Mouse (Mus musculus): ENCODE data around the gene Tmem151b.

Tmem151b gene

DNA sequence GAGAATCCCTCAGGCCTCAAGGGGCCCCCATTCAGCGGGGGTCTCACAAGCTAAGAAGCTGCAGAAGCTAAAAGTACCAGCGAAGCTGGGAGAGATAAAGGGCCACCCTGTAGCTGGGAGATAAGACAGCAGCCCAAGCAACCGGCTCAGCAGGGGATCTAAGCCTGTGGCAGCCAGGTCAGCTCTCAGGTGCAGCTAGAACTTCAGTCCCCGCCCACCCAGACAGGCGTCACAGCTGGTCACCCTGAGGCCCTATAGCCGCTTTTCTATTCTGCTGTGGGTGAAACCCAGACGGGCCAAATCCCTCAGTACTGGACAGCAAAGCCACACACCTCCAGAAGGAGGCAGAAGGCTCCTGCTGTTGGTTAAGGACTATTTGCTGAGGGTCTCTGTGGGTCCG is 44.0 kb upstream of the Tmem151b start:
- TF ChIP-seq NANOG (IDR thresholded peaks at IDR 0.05; ENCODE audit: borderline replicate concordance, low read length) = no peak
- peak; percentile 34 for TF ChIP-seq CTCF (conservative IDR thresholded peaks at IDR 0.05; ENCODE audit: low read length)
- no peaks in the 10 kb centered on the region for H3K9me3 ChIP-seq (ENCODE audit: low read length)
- H3K4me3 ChIP-seq (replicated peaks; ENCODE audit: low read length) = peak overlapping the region; percentile 98
- no peaks in the 10 kb centered on the region for H3K27me3 ChIP-seq (ENCODE audit: insufficient read depth, low read length)
- peaks cover 59% of the 10 kb centered on the region for H3K36me3 ChIP-seq (ENCODE audit: insufficient read depth, low read length)
- peaks cover 89% of the 10 kb centered on the region for H3K4me1 ChIP-seq (replicated peaks; ENCODE audit: low read depth, low read length)

- Histone ChIP-seq H3K4me1 (replicated peaks; ENCODE audit: low read depth, low read length) (peaks cover 89% of the 10 kb centered on the region), H3K9me3 (ENCODE audit: low read length) (no peaks in the 10 kb centered on the region), H3K27me3 (ENCODE audit: insufficient read depth, low read length) (no peaks in the 10 kb centered on the region), H3K36me3 (ENCODE audit: insufficient read depth, low read length) (peaks cover 59% of the 10 kb centered on the region), H3K4me3 (replicated peaks; ENCODE audit: low read length) (peak overlapping the region; percentile 98)
- TF ChIP-seq CTCF (conservative IDR thresholded peaks at IDR 0.05; ENCODE audit: low read length) = no peak
- TF ChIP-seq POU5F1 (IDR thresholded peaks at IDR 0.05; ENCODE audit: borderline replicate concordance, low read length) = no peak
- no peak for TF ChIP-seq NANOG (IDR thresholded peaks at IDR 0.05; ENCODE audit: borderline replicate concordance, low read length)
These were observed 43.3 kb upstream of the Tmem151b start for GRCm38 (mm10) chr17:45592606-45593431.

DNA sequence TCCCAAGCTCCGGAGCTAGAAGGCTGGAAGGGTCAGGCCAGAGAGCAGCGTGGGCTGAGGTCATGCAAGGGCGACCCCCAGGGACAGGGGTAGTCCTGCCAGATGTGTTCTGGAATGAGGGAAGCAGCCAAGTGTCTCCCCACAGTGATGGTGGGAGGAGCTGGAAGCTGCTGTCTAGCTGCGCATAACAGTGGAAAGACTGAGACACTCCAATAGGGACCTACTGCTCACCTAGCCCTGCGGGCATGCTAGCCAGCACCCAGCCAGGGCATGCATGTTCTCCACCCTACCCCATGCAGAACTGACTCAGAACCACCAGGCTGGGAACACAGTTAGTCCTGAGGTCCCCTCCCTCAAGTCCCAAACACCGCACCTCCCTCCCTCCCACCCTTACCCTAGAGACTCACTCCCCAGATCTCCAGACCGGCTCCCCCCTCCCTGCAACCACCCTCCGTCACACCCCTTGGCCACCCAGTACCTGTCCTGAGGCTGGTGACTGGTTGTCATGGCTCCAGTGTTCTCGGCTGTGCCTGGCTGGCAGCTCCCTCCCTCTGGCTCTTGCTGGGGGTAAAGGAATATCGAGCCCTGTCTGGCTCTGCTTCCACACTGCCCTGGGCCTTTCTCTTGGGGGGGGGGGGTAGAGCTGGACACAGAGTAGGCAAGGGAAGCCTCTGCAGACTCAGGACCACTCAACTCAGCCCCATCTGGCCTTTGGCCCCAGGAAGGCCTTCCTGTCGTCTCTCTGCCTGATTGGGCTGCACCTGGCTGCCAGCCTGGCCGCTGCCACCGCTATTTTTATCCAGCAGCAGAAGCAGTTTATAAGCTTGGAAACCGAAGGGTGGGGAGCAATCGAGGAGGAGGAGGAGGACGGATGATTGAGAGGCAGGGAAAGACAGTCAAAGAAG is 42.5 kb upstream of the Tmem151b start:
- TF ChIP-seq CTCF (conservative IDR thresholded peaks at IDR 0.05; ENCODE audit: low read length) = no peak
- TF ChIP-seq NANOG (IDR thresholded peaks at IDR 0.05; ENCODE audit: borderline replicate concordance, low read length) = no peak
- no peak for TF ChIP-seq POU5F1 (IDR thresholded peaks at IDR 0.05; ENCODE audit: borderline replicate concordance, low read length)
- Histone ChIP-seq H3K27me3 (ENCODE audit: insufficient read depth, low read length) (no peaks in the 10 kb centered on the region), H3K4me1 (replicated peaks; ENCODE audit: low read depth, low read length) (peaks cover 90% of the 10 kb centered on the region), H3K9me3 (ENCODE audit: low read length) (no peaks in the 10 kb centered on the region), H3K4me3 (replicated peaks; ENCODE audit: low read length) (peak overlapping the region; percentile 98), H3K36me3 (ENCODE audit: insufficient read depth, low read length) (peaks cover 68% of the 10 kb centered on the region)

- Histone ChIP-seq H3K4me3 (replicated peaks; ENCODE audit: low read length) (peak overlapping the region; percentile 98), H3K27me3 (ENCODE audit: insufficient read depth, low read length) (no peaks in the 10 kb centered on the region), H3K36me3 (ENCODE audit: insufficient read depth, low read length) (peaks cover 83% of the 10 kb centered on the region), H3K9me3 (ENCODE audit: low read length) (no peaks in the 10 kb centered on the region), H3K4me1 (replicated peaks; ENCODE audit: low read depth, low read length) (peaks cover 91% of the 10 kb centered on the region)
- TF ChIP-seq NANOG (IDR thresholded peaks at IDR 0.05; ENCODE audit: borderline replicate concordance, low read length) (no peak), POU5F1 (IDR thresholded peaks at IDR 0.05; ENCODE audit: borderline replicate concordance, low read length) (no peak), CTCF (conservative IDR thresholded peaks at IDR 0.05; ENCODE audit: low read length) (no peak)
These were observed 40.9 kb upstream of the Tmem151b start for GRCm38 (mm10) chr17:45590410-45590809.

- TF ChIP-seq CTCF (conservative IDR thresholded peaks at IDR 0.05; ENCODE audit: low read length) (no peak), POU5F1 (IDR thresholded peaks at IDR 0.05; ENCODE audit: borderline replicate concordance, low read length) (no peak), NANOG (IDR thresholded peaks at IDR 0.05; ENCODE audit: borderline replicate concordance, low read length) (no peak)
- no peaks in the 10 kb centered on the region for H3K9me3 ChIP-seq (ENCODE audit: low read length)
- peaks cover 94% of the 10 kb centered on the region for H3K4me1 ChIP-seq (replicated peaks; ENCODE audit: low read depth, low read length)
- H3K27me3 ChIP-seq (ENCODE audit: insufficient read depth, low read length) = no peaks in the 10 kb centered on the region
- H3K36me3 ChIP-seq (ENCODE audit: insufficient read depth, low read length) = peaks cover 89% of the 10 kb centered on the region
- H3K4me3 ChIP-seq (replicated peaks; ENCODE audit: low read length) = peak overlapping the region; percentile 98
These were observed 40.4 kb upstream of the Tmem151b start for GRCm38 (mm10) chr17:45589844-45590243.

DNA sequence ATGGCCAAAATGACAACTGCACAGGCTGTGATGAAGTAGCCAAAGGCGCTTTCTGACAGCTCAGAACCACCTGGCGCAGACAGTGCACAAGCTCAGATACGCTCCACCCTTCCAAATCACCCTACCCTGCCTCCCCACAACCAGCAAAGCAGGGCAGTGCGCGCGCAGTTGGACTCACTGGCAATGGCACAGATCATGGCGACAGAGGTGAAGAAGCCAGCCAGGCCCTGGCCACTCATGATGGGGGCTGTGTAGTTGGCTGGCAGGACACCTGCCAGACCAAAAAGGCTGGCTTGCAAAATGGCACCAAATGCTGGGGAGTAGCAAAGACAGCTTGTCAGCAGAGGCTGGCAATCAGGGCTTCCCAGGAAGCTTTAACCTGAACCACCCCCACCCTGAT is 39.8 kb upstream of the Tmem151b start:
- TF ChIP-seq NANOG (IDR thresholded peaks at IDR 0.05; ENCODE audit: borderline replicate concordance, low read length) (no peak), CTCF (conservative IDR thresholded peaks at IDR 0.05; ENCODE audit: low read length) (no peak), POU5F1 (IDR thresholded peaks at IDR 0.05; ENCODE audit: borderline replicate concordance, low read length) (no peak)
- H3K27me3 ChIP-seq (ENCODE audit: insufficient read depth, low read length) = no peaks in the 10 kb centered on the region
- peaks cover 94% of the 10 kb centered on the region for H3K4me1 ChIP-seq (replicated peaks; ENCODE audit: low read depth, low read length)
- H3K9me3 ChIP-seq (ENCODE audit: low read length) = no peaks in the 10 kb centered on the region
- H3K36me3 ChIP-seq (ENCODE audit: insufficient read depth, low read length) = peaks cover 95% of the 10 kb centered on the region
- peak overlapping the region; percentile 17; the same call in 1 of the 2 replicates for H3K4me3 ChIP-seq (replicated peaks; ENCODE audit: low read length)

GRCm38 (mm10) chr17:45588370-45588769 is 38.9 kb upstream of the Tmem151b start:
- no peaks in the 10 kb centered on the region for H3K9me3 ChIP-seq (ENCODE audit: low read length)
- H3K4me1 ChIP-seq (replicated peaks; ENCODE audit: low read depth, low read length) = peaks cover 94% of the 10 kb centered on the region
- peak overlapping the region; percentile 17; the same call in 1 of the 2 replicates for H3K4me3 ChIP-seq (replicated peaks; ENCODE audit: low read length)
- peaks cover 99% of the 10 kb centered on the region for H3K36me3 ChIP-seq (ENCODE audit: insufficient read depth, low read length)
- no peak for TF ChIP-seq POU5F1 (IDR thresholded peaks at IDR 0.05; ENCODE audit: borderline replicate concordance, low read length)
- TF ChIP-seq CTCF (conservative IDR thresholded peaks at IDR 0.05; ENCODE audit: low read length) = no peak
- no peak for TF ChIP-seq NANOG (IDR thresholded peaks at IDR 0.05; ENCODE audit: borderline replicate concordance, low read length)
- no peaks in the 10 kb centered on the region for H3K27me3 ChIP-seq (ENCODE audit: insufficient read depth, low read length)

GRCm38 (mm10) chr17:45586449-45586837 is 37.0 kb upstream of the Tmem151b start:
- Histone ChIP-seq H3K36me3 (ENCODE audit: insufficient read depth, low read length) (peaks cover 86% of the 10 kb centered on the region), H3K4me1 (replicated peaks; ENCODE audit: low read depth, low read length) (peaks cover 94% of the 10 kb centered on the region), H3K27me3 (ENCODE audit: insufficient read depth, low read length) (no peaks in the 10 kb centered on the region), H3K9me3 (ENCODE audit: low read length) (no peaks in the 10 kb centered on the region), H3K4me3 (replicated peaks; ENCODE audit: low read length) (peak overlapping the region; percentile 63)
- TF ChIP-seq NANOG (IDR thresholded peaks at IDR 0.05; ENCODE audit: borderline replicate concordance, low read length) (no peak), CTCF (conservative IDR thresholded peaks at IDR 0.05; ENCODE audit: low read length) (peak; percentile 86)
